Mouse (Mus musculus) adrenal gland, postnatal 4 days (tissue): ENCODE measurements around the gene Zfp583. TPM values are rescaled to one million over a fixed set of nuclear protein-coding genes. Genes with fewer than 3 reads are reported as not detected.
"Not testable (repeated sequence)": the region's sequence is repeated elsewhere in the genome, so short reads cannot be mapped to it uniquely, and the experiment has no call there.

Experiments used
- DNase-seq, 2 experiments: peaks; one replicate each; pipeline ENCODE4 v3.0.0; 2021 to 2022; ENCODE audit warnings: low spot score in 2 of 2, mixed read lengths in 2 of 2
- long read RNA-seq, 2 experiments: library from polyadenylated mRNA; stranded (forward); transcript quantifications; one replicate each; pipeline ENCODE4 v2.0.0; 2021
- total RNA-seq, 2 experiments: library from RNA; stranded (reverse); gene quantifications; 2 replicates each; pipeline ENCODE4 v1.2.3; 2021

The Zfp583 gene
- 1 to 10 TPM; 3.1 to 5.4 TPM for total RNA-seq
- long read RNA-seq, experiment 1, partial matches to known transcripts = 3 of 6 reads
- long read RNA-seq, experiment 1, other reads (novel, unspliced or antisense) = 3 of 6 reads
- long read RNA-seq, experiment 2, partial matches to known transcripts = 1 of 4 reads
- long read RNA-seq, experiment 2, other reads (novel, unspliced or antisense) = 3 of 4 reads

DNA sequence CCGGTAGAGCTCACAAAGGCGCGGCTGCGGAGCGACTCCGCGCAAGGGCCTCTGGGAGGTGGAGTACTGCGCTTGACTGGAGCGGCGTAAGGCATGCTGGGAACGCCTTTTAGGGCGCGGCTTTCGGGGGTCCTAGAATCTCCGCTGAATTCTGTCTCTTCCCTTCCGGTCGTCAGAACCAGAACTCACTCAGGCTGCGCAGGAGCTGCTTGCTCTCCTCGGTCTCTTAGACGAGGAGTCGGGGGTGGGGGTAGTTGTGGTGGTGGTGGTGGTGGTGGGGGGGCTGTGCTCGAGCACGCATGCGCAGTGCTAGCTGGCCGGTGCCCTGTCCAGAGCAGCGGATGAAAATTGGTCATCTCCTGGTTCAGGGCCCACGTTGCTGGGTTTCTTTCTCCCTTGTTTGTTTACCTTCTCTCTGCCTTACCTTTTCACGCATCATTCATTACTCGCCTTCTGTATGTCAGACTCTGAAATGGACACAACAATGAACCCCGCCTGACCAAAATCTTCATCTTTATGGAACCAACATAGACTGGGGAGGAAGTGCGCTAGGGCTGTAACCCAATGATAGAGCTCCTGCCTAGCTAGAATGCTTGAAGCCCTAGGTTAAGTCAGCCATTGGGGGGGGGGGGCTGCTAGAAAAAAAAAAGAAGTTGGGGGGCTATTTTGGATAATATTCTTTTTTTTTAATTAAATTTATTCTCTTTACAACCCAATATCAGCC, at the start of gene Zfp583:
Zfp583 (minus strand) TSS at position 53 of the 724 bp plus-strand sequence.
- peak; percentile 63 to 69 for DNase-seq

DNA sequence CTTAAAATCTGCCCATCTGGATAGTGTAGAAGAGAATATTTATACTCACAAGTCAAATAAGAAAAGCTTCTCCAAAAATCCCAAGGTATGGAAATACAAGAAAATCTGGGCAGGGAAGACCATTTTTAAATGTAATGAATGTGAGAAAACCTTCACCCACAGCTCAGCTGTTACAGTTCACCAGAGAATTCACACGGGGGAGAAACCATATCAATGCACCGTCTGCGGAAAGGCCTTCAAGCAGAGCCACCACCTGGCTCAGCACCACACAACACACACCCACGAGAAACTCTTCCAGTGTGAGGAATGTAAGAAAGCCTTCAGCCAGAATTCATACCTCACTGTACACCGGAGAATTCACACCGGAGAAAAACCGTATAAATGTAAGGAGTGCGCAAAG, 47.4 kb upstream of the Zfp583 start:
- DNase-seq = no peak

DNA sequence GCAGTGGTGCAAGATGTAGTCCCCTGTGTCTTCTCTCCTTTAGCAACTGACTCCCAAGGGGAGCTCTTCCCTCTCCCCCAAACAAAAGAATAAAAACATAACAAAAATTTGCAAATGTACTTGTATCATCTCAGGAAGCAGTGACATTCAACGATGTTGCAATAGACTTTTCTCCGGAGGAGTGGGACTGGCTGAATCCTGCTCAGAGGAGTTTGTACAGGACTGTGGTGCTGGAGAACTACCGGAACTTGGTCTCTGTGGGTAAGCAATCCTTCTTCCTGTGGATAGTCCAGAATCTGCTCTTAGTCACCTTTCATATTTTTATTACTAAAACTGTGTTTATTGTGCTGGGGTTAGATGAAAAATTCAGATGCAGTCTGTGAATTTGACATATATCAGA, 41.9 kb upstream of the Zfp583 start:
- DNase-seq = no peak

DNA sequence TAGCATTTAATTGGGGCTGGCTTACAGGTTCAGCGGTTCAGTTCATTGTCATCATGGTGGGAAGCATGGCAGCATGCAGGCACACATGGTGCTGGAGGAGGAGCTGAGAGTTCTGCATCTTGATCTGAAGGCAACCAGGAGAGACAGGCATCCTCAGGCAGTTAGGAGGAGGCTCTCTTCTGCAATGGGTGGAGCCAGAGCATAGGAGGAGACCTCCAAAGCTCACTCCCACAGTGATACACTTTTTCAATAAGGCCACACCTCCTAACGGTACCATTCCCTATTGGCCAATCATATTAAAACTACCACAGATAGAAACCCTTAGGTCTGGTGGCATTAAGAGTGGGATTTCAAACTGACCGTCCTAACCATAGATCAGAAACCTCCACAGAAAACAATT, 38.4 kb upstream of the Zfp583 start:
- DNase-seq = no peak

DNA sequence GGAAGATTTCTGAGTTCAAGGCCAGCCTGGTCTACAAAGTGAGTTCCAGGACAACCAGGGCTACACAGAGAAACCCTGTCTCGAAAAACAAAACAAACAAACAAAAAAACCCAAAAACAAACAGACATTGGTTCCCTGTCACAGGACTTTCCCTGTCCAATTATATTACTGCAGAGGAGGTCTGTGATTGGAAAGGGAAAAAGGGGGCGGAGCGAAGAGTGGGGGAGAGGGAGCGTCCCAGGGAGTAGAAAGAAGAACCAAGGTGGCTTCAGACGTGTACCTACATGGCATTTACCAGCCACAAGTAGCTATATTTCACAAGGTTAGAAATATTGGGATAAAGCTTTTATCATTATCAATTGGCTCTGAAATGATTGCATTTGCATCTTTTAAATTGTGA, 37.1 kb upstream of the Zfp583 start:
- DNase-seq = not testable (repeated sequence)

DNA sequence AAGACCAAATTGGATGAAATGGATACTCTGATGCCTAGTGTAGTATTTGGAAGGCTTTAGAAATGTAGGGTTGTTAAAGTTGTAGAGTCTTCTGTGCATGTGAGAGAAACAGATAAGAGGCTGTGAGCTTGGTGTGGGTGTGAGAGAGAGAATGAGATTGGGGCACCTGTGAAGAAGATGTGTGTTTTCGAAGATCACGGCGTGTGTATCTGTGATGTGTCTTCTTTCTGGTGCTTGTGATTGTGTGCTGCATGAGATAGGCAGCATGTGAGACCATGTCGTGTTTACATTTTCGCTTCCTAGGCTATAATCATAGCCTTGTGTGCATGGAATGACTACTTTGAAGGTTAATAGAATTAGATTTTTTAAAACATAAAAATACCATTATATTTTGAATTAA, 36.1 kb upstream of the Zfp583 start:
- no peak for DNase-seq

DNA sequence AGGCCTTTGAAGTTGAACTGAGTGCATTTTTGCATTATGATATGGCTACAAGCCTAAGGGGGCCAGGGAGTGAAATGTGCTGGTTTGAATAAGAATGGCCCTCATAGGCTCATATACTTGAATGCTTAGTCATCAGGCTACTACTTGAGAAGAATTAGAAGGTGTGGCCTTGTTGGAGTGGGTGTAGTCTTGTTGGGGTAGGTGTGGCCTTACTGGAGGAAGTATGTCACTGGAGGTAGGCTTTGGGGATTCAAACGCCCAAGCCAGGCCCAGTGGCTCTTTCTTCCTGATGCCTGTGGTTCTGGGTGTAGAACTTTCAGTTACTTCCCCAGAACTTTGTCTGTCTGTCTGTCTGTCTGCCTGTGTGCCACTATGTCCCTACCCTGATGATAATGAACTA, 33.7 kb upstream of the Zfp583 start:
- no peak for DNase-seq

DNA sequence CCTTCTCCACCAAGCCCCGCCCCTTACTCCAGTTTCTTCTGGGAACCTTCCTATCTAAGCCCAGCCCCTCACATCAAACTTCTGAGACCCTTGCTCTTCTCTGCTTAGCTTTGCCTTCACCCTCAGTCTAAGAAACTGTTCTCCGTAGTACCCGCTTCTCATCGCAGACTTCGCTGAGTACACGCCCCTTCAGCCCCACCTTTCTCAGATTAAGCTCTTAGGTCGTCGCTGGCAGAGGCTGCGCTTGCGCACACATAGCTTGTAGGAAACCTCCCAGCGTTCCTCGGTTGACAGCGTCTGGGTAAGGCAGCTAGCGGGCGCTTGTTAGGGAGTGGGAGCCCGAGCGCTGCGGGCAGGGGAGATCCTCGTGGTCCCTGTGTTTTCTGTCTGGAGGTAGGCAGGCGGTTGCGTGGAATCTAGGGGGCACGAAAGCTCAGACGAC, 32.0 kb upstream of the Zfp583 start, which contains the start of gene Zfp78:
Zfp78 (plus strand) TSS at position 234 of the 442 bp plus-strand sequence.
- no peak for DNase-seq

DNA sequence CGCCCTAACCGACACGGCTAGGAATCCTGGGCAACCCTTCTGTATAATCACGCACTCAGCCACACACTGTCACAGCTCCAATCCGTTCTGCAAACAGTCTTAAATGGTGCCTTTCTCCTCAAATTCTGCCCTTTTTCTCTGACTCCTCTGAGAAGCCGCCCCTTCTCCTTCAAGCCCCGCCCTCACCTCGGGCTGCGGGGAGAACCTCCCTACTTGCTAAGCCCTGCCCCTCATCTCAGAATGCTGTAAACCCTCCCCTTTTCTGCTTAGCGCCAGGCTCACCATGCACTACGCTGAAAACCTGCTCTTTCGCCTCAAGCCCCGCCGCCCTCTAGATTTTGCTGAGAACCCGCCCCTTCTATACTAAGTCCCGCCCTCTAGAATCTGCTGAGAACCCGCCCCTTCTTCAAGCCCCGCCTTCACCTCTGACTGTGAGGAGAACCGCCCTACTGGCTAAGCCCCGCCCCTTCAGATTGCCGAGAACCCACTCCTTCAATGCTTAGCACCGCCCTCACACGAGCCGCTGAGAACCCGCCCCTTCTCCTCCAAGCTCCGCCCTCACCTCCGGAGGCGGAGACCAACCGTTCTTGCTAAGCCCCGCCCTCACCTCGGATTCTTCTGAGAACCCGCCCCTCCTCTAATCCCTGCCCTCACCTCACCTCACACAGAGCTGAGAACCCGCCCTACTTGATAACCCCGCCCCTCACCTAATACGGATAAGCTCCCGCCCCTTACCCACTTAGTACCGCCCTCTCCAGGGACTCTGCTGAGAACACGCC, 31.4 kb upstream of the Zfp583 start:
- DNase-seq = peak; percentile 88 to 97

DNA sequence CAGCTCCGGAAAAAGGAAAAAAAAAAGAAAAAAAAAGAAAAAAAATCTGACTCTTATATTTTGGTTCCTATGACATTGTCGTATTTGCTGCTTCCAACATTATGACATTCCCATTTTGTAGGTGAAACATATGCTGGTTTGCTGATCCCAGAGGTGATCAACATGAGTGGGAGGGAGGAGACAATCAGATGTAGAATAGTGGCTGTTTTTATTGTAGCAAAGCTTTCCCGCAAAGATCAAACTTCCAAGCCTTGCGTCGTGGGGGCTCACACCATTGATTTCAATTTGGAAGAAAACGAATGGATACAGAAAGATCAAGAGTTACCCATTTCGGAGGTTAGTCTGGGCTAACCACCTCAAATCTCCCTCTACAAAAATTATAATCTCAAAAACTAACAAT, 30.7 kb upstream of the Zfp583 start:
- no peak for DNase-seq

DNA sequence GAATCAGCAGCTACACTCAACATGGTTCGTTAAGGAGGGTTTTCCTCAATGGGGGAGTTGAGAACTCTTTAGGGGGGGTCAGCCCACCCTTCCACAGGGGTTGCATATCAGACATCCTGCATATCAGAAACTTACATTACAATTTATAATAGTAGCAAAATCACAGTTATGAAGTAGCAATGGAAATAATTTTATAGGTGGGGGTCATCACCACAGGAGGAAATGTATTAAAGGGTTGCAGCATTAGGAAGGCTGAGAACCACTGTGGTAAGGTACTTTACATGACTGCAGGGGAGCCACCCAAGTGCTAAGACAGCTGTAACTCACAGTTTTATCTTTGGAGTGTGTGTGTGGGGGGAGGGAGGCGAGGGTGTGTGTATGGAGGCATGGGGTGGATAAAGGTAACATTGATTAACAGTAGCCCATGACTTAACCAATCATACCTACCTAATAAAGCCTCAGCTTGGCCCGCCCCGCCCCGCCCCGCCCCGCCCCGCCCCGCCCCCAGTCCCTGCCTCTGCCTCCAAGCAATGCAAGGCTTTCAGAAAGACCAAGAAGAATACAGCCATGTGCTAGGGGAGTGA, 29.5 kb upstream of the Zfp583 start:
- no peak for DNase-seq

DNA sequence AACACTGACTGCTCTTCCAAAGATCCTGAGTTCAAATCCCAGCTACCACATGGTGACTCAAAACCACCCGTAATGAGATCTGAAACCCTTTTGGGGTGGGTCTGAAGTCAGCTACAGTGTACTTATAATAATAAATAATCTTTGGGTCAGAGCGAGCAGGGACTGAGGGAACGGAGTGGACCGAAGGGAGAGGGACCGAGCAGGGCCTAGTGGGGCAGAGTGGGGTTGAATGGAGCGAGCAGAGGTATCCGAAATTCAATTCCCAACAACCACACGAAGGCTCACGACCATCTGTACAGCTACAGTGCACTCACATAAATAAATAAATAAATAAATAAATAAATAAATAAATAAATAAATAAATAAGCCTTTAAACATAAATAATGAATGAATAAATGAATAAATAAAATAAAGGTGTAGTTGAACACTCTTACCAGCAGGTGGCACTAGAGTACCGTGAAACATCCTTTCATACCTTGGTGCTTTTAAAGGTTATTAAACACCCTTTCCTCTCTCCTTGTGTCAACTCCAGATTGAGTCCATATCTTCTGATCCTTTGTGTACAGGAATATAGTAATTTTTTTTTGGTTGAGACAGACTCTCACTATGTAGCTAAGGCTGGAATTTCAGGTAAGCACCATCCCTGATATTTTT, 28.0 kb upstream of the Zfp583 start:
- no peak for DNase-seq

DNA sequence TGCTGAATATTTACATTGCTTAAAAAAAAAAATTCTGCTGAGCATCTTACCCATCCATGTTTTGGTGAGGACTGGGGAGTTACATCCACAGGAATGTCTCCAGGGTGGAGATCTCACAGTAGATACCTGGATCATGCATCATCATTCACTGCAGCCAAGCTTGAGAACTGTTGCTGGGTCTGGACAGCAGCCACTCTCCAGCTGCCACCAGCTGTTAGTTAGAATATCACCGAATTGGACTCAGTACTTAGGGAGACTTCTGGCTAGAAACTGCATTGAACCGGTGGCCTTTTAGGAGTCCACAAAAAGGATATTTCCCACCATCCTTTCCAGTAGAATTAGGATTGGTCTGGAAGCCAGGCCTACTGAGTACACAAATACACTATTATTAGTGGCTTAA, 27.0 kb upstream of the Zfp583 start:
- DNase-seq = no peak

DNA sequence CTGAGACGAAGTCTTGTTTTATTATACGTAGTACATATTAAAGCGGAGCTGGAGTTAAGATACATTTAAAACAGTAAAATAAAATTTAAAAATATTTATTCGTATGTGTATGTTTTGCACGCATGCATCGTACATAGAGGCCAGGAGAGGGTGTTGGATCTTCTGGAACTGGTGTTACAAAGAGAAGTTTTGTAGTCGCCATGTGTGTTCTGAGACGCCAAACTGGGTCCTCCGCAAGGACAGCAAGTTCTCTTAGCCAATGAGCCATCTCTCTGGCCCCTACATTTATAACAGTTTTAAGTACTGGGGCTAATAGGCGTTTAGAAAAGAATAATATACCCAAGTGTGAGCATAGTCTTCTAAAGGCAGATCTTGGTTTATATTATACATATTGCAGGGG, 13.0 kb upstream of the Zfp583 start:
- no peak for DNase-seq

DNA sequence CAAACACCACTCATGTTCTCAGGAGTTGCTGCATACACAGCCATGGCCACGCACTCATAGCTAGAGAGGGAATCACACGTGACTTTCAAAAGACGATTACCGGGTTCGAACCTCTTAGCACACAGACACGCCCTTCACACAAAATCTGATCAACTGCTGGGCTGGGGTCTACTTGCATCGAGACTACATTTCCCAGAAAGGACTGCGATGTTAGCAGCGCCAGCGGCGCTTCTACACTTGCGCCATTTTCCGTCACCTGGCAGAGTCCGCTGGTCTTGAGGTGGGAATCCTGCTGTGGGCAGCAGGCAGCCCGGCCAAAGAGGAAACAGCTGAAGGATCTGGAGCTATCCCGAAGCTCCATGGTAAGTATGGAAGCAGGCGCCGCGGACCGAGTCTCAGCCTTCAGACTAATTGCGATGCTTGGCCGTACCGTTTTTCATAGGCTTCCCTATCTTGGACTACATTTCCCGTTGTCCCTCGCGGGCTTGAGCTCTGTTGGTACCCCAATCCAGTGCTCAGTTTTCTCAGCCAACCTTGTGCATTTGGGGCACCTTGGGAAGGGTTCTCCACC, 12.5 kb upstream of the Zfp583 start, which contains the start of gene Gm3854:
Gm3854 (plus strand) TSS at position 259 of the 571 bp plus-strand sequence.
- DNase-seq = peak; percentile 12 to 19

DNA sequence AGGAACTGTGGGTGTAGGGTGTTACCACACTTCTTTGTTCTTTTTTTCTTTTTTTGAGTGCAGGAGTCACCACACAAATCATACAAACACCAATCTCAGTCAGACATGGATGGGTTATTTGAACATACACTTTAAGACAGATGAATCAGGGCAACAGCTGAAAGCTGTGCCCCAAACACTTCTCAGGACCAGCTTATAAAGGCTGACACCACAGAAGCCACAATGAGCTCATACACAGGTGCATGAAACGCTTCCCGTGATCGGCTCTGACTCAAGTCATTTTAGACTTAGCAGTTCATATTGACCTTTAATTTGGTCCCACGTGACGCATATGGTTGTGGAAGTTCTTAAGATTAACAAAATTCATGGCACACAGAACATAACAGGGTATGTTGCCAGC, 8.8 kb upstream of the Zfp583 start:
- no peak for DNase-seq

DNA sequence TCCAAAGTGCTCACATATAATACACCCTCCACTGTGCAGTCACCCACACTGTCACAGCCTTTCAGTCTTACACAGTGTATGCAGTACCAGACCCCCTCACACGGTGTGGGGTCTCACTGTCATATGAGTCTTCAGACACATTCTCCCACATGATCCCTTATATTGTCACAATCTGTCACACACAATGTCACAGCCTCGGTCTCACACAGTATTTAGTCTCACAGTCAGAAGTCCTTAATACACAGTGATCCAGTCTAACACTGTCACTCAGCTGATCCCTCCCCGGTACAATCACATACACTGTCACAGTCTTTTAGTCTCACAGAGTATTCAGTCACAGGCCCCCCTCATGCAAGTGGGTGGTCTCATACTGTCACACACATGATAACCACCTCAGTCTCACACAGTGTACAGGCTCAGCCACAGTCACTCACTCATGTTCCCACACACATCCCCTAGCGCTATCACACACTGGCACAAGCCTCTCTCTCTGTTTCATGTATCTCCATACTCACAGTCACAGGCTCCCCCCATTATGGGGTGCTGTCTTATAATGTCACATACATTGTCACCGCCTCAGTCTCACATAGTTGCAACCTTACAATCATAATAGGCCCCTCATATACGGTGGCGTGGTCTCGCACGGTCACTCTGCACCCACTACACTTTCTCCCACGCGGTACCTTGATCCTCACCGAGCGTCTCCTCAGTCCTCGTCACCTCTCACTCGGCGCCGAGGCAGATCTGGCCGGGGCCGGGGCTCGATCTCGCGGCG, 440 bp downstream of the Zfp583 start:
- DNase-seq = no peak

DNA sequence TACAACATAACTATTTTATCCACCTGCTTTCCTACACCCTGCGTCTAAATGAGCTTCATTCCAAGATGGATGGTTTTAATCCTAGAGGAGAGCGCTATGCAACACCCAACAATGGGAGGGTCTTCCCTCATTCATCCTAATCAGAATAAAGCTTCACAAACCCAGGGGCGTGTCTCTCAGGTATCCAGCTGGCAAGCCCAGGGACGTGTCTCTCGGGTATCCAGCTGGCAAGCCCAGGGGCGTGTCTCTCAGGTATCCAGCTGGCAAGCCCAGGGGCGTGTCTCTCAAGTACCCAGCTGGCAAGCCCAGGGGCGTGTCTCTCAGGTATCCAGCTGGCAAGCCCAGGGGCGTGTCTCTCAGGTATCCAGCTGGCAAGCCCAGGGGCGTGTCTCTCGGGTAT, 30.3 kb downstream of the Zfp583 start:
- not testable (repeated sequence) for DNase-seq

DNA sequence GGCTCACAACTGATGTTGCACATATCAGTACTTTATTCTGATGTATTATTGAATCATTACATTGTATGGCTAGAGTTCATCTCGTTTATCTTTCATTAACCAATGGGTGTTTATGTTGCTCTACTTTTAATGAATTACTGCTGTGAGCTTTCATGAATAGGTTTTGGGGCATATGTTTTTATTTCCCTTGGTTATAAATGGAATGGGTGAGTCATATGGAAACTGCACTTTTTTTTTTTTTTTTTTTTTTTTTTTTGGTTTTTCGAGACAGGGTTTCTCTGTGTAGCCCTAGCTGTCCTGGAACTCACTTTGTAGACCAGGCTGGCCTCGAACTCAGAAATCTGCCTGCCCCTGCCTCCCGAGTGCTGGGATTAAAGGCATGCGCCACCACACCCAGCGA, 40.0 kb downstream of the Zfp583 start:
- DNase-seq = not testable (repeated sequence)

DNA sequence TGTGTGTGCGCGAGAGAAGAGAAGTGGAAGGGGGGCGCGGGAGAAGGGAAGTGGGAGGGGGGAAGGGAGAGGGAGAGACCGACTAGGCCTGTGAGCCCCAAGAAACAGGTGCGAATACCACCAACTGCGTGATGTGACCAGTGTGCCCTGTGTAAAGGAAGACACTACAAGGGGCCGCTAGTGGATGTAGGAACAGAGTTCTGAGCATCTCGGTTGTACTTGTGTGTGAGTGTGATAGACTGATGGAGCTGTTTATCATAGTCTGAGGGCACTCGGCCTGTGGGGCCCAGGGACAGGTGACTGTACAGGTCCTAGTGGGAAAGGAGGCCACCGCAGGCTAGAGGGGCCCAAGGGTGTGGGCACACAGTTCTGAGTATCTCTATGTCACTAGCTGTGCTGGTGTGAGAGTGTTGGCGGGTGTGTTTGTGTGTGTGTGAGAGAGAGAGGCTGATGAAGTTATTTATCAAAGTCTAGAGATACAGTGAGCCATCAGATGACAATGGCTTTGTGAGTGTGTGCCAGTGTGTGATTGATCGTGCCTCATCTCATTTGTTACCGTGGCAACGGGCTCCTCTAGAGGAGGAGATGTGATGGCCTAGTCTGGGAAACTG, 44.1 kb downstream of the Zfp583 start:
- no peak for DNase-seq
